11 mouse cellular contexts compared by ENCODE assay signal in genomic region chr1:153661689-153662002, GRCm38 (mm10). TPM values are rescaled to one million over a fixed set of nuclear protein-coding genes. Genes with fewer than 3 reads are reported as not detected.
DNase-seq lines count a peak whose midpoint lies in the region; ATAC-seq and TF ChIP-seq lines count a peak whose summit lies in the region.
"Had no signal": no experiment of that assay in that cellular context is flagged by ENCODE, and none has a peak within 500 bp of the region (broad histone marks: within the 10 kb centered on the region; RNA-seq: fewer than 3 reads in every experiment).

No protein-coding gene starts in this region.

- H3K9me3 ChIP-seq in heart, embryonic 11.5 days (replicated peaks; ENCODE audit: control insufficient read depth, low read length): no peaks in the 10 kb centered on the region
- no peaks in the 10 kb centered on the region for H3K9me3 ChIP-seq in embryonic facial prominence, embryonic 10.5 days
- H3K9me3 ChIP-seq in midbrain, embryonic 10.5 days (replicated peaks): no peaks in the 10 kb centered on the region
- H3K9me3 ChIP-seq: limb, embryonic 13.5 days had no signal

- 43% methylated on average over 4 of the region's 4 CpGs for WGBS in heart, embryonic 11.5 days (ENCODE audit: insufficient replicate concordance)
- 48% methylated on average over 4 of the region's 4 CpGs for WGBS in embryonic facial prominence, embryonic 10.5 days
- WGBS in kidney, adult 2 months: 20% methylated on average over 4 of the region's 4 CpGs
- 49% methylated on average over 4 of the region's 4 CpGs for WGBS in midbrain, embryonic 10.5 days

- TF ChIP-seq POLR2A in kidney, adult 2 months (IDR thresholded peaks at IDR 0.05; ENCODE audit: low read depth, low read length): no peak

- no peak for ATAC-seq in heart, embryonic 11.5 days (replicated peaks; ENCODE audit: insufficient number of reproducible peaks, low FRiP score, low TSS enrichment)
- no peak for ATAC-seq in activated CD4-positive, CD25-positive, alpha-beta regulatory T cell, adult 4 months

- DNase-seq in heart, adult 18-20 months: peak; percentile 16 to 18
- DNase-seq in embryonic facial prominence, embryonic 10.5 days (ENCODE audit: low spot score): no peak
- DNase-seq in kidney, adult 2 months: peak; percentile 42
- DNase-seq in midbrain, embryonic 10.5 days (ENCODE audit: low spot score): no peak
- DNase-seq in spleen, postnatal 36 days (ENCODE audit: low spot score in 2 of 2): no peak
- no peak for DNase-seq in cerebellum, postnatal 4 days (ENCODE audit: low spot score in 2 of 2)
- DNase-seq: right cerebral cortex, postnatal 4 days had no signal

- H3K27ac ChIP-seq in heart, embryonic 11.5 days (ENCODE audit: low read depth, low read length): no peak overlapping the region
- H3K27ac ChIP-seq in embryonic facial prominence, embryonic 10.5 days (replicated peaks): peak overlapping the region; percentile 30; the same call in 1 of the 2 replicates
- no peak overlapping the region for H3K27ac ChIP-seq in kidney, adult 2 months (ENCODE audit: insufficient read depth, low read depth, low read length)
- H3K27ac ChIP-seq in midbrain, embryonic 10.5 days (replicated peaks): peak overlapping the region; percentile 71
- H3K27ac ChIP-seq: limb, embryonic 13.5 days had no signal

- H3K4me2 ChIP-seq in heart, embryonic 11.5 days: no peak overlapping the region
- H3K4me2 ChIP-seq: limb, embryonic 13.5 days had no signal

- peaks cover 15% of the 10 kb centered on the region; the same call in 1 of the 2 replicates for H3K4me1 ChIP-seq in heart, embryonic 11.5 days (ENCODE audit: control insufficient read depth, insufficient read depth, low read length)
- H3K4me1 ChIP-seq in embryonic facial prominence, embryonic 10.5 days: peaks cover 59% of the 10 kb centered on the region
- H3K4me1 ChIP-seq in kidney, adult 2 months (ENCODE audit: control insufficient read depth, insufficient read depth, low read length): no peaks in the 10 kb centered on the region
- H3K4me1 ChIP-seq in midbrain, embryonic 10.5 days: peaks cover 85% of the 10 kb centered on the region

- H3K4me3 ChIP-seq in heart, embryonic 11.5 days (ENCODE audit: low read depth, low read length): no peak overlapping the region
- 0 out of 2 replicates have a peak overlapping the region, but pooled peaks have one; percentile 11 for H3K4me3 ChIP-seq in embryonic facial prominence, embryonic 10.5 days
- no peak overlapping the region for H3K4me3 ChIP-seq in kidney, adult 2 months (ENCODE audit: insufficient read depth, low read depth, low read length)
- H3K4me3 ChIP-seq in midbrain, embryonic 10.5 days: peak overlapping the region; percentile 5; the same call in 1 of the 2 replicates
- H3K4me3 ChIP-seq: limb, embryonic 13.5 days had no signal

- H3K9ac ChIP-seq in heart, embryonic 11.5 days (ENCODE audit: low read depth, low read length): no peak overlapping the region
- H3K9ac ChIP-seq: limb, embryonic 13.5 days had no signal

- H3K27me3 ChIP-seq in heart, embryonic 11.5 days (ENCODE audit: control insufficient read depth, insufficient read depth, low read length): peaks cover 17% of the 10 kb centered on the region
- peaks cover 46% of the 10 kb centered on the region for H3K27me3 ChIP-seq in embryonic facial prominence, embryonic 10.5 days (replicated peaks; ENCODE audit: low read depth, poor library complexity, severe bottlenecking)
- 0 out of 2 replicates have a peak, but pooled peaks cover 1% of the 10 kb centered on the region for H3K27me3 ChIP-seq in kidney, adult 2 months (replicated peaks; ENCODE audit: control insufficient read depth, insufficient read depth, low read length)
- H3K27me3 ChIP-seq in midbrain, embryonic 10.5 days (ENCODE audit: low read depth, poor library complexity, severe bottlenecking): peaks cover 45% of the 10 kb centered on the region

- H3K36me3 ChIP-seq in heart, embryonic 11.5 days (ENCODE audit: control insufficient read depth, insufficient read depth, low read length): no peaks in the 10 kb centered on the region
- no peaks in the 10 kb centered on the region for H3K36me3 ChIP-seq in embryonic facial prominence, embryonic 10.5 days (replicated peaks)
- H3K36me3 ChIP-seq in kidney, adult 2 months (ENCODE audit: control insufficient read depth, insufficient read depth, low read length): no peaks in the 10 kb centered on the region
- H3K36me3 ChIP-seq in midbrain, embryonic 10.5 days: no peaks in the 10 kb centered on the region
- H3K36me3 ChIP-seq: limb, embryonic 13.5 days had no signal

- no peak for TF ChIP-seq CTCF in kidney, adult 2 months (conservative IDR thresholded peaks at IDR 0.05; ENCODE audit: insufficient read depth, insufficient read length, low read depth, low read length)

RNA-seq across cellular contexts. Expression of gene Rgs8, which starts 8.8 kb away (rescaled TPM):
- total RNA-seq in heart, adult 18-20 months (2021): not detected
- polyA plus RNA-seq in heart, embryonic 11.5 days (2014; fragmentation: Nextera tagmentation; extraction: Ambion mirVana): 0.27 and 0.49 TPM in 2 replicates
- 2.3 and 2.6 TPM in 2 replicates for polyA plus RNA-seq in embryonic facial prominence, embryonic 10.5 days (2016; fragmentation: Nextera tagmentation; extraction: Ambion mirVana)
- 0.02 and 0.03 TPM in 2 replicates for polyA plus RNA-seq in kidney, adult 2 months (2012; rRNA removed)
- 8.3 and 15.1 TPM in 2 replicates for polyA plus RNA-seq in midbrain, embryonic 10.5 days (2016; fragmentation: Nextera tagmentation; extraction: Ambion mirVana)
- polyA plus RNA-seq in activated CD4-positive, CD25-positive, alpha-beta regulatory T cell, adult 4 months (2017; shearing (Covaris generic)): under 1 TPM in 1 of 2 experiments, not detected in 1; 0.09 TPM
- polyA plus RNA-seq: gonadal fat pad, adult 2 months had no signal

Comparison
In these comparisons a context has a peak if more than half of its experiments do, and no peak if none do; other contexts are left out.
1. DNase-seq: peak in heart, adult 18-20 months (2 of 2) and kidney, adult 2 months (single experiment); none in embryonic facial prominence, embryonic 10.5 days (single experiment), midbrain, embryonic 10.5 days (single experiment), spleen, postnatal 36 days (0 of 2) and cerebellum, postnatal 4 days (0 of 2).
2. H3K27ac ChIP-seq: peak in embryonic facial prominence, embryonic 10.5 days (single experiment) and midbrain, embryonic 10.5 days (single experiment); none in heart, embryonic 11.5 days (single experiment) and kidney, adult 2 months (single experiment).
3. H3K4me3 ChIP-seq: peak in embryonic facial prominence, embryonic 10.5 days (single experiment) and midbrain, embryonic 10.5 days (single experiment); none in heart, embryonic 11.5 days (single experiment) and kidney, adult 2 months (single experiment).